Mouse (Mus musculus): ENCODE measurements around the gene Slc16a14.

The Slc16a14 gene

DNA sequence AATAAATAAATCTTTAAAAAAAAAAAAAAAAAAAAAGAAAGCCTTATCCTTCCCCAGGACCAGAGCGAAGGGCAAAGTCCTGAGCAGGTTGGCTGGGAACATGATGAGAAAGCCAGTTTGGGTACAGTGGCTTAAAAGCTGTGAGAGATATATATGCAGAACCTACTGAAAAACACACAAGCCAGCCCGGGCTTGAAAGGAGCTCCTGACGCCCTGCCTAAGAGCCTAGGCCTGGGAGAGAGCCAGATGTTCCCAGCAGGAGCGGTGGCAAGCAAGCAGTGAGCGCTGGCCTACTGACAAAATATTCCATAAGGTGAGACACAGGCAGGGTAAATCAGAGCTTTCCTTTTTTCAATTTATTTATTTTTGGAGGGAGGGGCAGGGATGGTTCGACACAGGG, 68.7 kb downstream of the Slc16a14 start:
- DNase-seq, result no peak

DNA sequence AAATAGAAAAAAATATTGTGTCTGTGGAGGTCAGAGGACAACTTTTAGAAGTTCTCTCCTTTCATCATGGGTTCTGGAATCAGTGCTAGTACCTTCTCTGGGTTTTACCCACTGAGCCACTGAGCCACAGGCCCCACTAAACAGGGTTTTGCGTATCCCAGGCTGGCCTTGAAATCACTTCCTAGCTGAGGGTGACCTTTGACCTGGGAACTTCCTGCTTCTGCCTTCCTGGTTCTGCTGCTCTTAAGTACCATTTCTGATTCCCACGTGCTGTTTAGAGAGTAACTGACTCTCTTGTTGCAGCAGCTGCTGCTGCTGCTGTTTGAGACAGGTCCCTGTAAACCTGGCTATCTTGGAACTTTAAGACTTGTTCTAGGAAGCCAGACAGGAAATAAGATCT, 70.3 kb downstream of the Slc16a14 start:
- DNase-seq, result no peak

DNA sequence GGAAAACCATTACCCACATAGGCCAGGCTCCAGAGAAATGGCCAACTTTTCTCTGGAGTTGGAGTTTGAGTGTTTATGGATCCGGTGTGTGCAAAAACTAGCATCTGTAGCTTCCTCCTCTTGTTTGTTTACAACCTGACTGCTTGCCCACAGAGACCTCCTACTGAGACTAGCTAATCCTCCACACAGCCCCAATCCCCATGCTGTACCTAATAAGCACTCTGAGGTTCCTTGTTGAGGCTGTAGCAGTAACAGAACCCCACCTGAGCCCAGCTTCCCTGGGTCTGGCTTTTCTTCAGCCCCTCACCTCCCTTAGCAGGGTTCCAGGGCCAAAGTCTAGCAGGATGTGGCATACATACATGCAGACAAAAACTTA, 73.7 kb downstream of the Slc16a14 start:
- no peak for DNase-seq

DNA sequence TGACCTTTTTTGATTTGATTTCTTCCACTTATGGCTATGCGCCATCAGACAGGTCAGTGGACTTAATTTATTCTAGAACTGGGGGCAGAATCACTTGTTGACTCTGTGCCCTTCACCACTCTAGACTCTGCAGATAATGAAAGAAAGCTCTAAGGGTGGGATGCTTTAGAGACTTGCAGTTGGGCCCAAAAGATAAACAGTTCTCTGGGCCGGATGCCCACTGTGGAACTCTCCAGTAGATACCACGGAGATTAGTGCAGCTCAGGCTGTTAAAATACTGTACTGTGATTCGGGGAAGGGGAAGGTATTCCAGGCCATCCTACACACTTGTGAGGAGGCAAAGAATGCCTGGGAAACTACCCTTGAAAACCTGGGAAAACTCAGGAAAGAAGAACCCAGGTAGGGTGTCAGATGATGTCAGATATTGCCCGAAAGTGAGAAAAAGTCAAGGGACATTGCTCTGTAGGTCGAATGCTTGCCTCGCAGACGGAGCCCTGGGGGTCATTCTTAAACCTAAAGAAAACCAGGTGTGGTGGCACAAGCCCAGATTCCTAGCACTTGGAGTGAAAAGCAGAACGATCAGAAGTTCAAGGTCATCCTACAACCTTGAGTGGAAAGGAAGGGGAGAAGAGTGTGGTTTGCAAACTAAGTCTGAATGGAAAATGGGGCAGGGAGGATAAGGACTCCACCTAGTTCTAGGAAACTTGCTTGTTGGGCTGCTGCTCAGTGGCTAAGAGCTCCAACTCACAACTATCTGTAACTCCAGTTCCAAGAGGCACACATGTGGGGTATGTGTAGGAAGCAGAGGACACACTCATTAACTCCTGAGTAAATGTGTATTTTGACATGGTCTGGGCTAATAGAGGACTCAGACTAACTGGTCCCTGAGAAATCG, 74.3 kb downstream of the Slc16a14 start:
- no peak for DNase-seq

DNA sequence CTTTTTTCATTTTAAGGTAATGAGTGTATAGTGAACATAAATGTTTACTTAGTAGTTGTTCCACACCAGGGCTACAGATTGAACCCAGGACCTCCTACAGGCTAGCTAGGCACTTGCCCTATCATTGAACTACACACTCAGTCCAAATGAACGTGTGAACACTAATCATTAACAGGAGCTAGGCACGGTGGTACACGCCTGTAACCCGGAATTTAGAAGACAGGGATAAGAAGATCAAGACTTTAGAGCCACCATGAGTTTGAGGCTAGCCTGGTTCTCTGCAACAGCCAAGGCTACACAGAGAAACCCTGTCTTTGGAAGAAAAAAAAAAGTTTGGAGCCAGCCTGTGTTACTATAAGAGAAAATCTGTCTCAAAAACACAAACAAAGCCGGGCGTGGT, 75.3 kb downstream of the Slc16a14 start:
- no peak for DNase-seq

All from lung, postnatal 10 days (tissue).